Mouse (Mus musculus) hindbrain, embryonic 12.5 days (tissue): ENCODE measurements around the gene Slc13a5. TPM values are rescaled to one million over a fixed set of nuclear protein-coding genes. Genes with fewer than 3 reads are reported as not detected.

Experiments used
- ATAC-seq: fragments of 200-750 bp; cut with Nextera tagmentation; 2 replicates; pipeline ENCODE4 v1.8.0; 2017; ENCODE audit warnings: moderate TSS enrichment; ENCODE audit not compliant: low FRiP score
- H3K27ac ChIP-seq: fragments of 300-500 bp; sonication (generic); 2 replicates; pipeline ENCODE4 v1.5.1; 2016; ENCODE audit warnings: mild to moderate bottlenecking
- H3K27me3 ChIP-seq: fragments of 300-500 bp; sonication (generic); 2 replicates; pipeline ENCODE4 v1.6.1; 2016; ENCODE audit warnings: mild to moderate bottlenecking
- H3K36me3 ChIP-seq: fragments of 300-500 bp; sonication (generic); 2 replicates; pipeline ENCODE4 v1.6.1; 2016; ENCODE audit warnings: mild to moderate bottlenecking
- H3K4me1 ChIP-seq: fragments of 300-500 bp; sonication (generic); 2 replicates; pipeline ENCODE4 v1.6.1; 2016
- H3K4me2 ChIP-seq: fragments of 300-500 bp; sonication (generic); replicated peaks from 2 replicates; pipeline ENCODE4 v1.6.1; 2016; ENCODE audit warnings: mild to moderate bottlenecking
- H3K4me3 ChIP-seq: fragments of 300-500 bp; sonication (generic); 2 replicates; pipeline ENCODE4 v1.5.1; 2016; ENCODE audit warnings: mild to moderate bottlenecking
- H3K9ac ChIP-seq: fragments of 300-500 bp; sonication (generic); 2 replicates; pipeline ENCODE4 v1.6.1; 2016; ENCODE audit warnings: mild to moderate bottlenecking, moderate library complexity
- H3K9me3 ChIP-seq: fragments of 300-500 bp; sonication (generic); replicated peaks from 2 replicates; pipeline ENCODE4 v1.6.1; 2016; ENCODE audit warnings: mild to moderate bottlenecking
- WGBS: fragments of 180-500 bp; shearing (Covaris S2); methylation state at CpG from one replicate; pipeline ENCODE4 v1.1.7; 2016; 5-methylcytosine and 5-hydroxymethylcytosine counted together
- polyA plus RNA-seq: library from polyadenylated mRNA; unstranded; fragments of >200 nt; fragmentation: Nextera tagmentation; extraction: Ambion mirVana; gene quantifications from 2 replicates; pipeline ENCODE4 v1.2.1, GENCODE M21; 2016

The Slc13a5 gene
- polyA plus RNA-seq, 1 experiment from 2014 or later = 0.52 TPM

DNA sequence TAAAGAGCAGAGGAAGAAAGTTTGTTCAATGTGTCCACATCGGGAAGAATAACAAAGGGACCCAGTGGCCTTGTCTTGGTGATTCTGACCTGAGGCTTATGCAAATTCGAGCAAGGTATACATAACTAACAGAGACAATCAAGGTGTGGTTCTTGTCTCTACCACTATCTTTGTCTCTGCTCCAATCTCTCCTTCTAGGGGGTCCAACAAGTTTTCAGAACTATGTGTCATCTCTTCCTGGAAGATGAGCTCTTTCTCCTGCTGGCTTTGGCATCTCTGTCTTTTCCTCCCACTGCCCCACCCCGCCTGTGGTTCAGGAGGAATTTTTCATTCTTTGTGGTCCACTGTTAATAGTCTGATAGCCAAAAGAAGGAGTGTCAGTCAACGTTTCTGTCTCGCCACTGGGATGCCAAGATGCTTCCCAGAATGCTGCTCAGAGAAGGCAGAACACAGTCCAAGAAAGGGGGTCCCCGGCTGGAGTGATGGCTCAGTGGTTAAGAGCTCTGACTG, 19.0 kb upstream of the Slc13a5 start:
- Histone ChIP-seq H3K36me3 (no peaks in the 10 kb centered on the region), H3K9me3 (no peaks in the 10 kb centered on the region), H3K4me1 (no peaks in the 10 kb centered on the region), H3K27ac (no peak overlapping the region), H3K27me3 (no peaks in the 10 kb centered on the region), H3K4me3 (no peak overlapping the region), H3K9ac (no peak overlapping the region), H3K4me2 (no peak overlapping the region)
- no peak for ATAC-seq
- 80% methylated on average over 6 of the region's 6 CpGs for WGBS

DNA sequence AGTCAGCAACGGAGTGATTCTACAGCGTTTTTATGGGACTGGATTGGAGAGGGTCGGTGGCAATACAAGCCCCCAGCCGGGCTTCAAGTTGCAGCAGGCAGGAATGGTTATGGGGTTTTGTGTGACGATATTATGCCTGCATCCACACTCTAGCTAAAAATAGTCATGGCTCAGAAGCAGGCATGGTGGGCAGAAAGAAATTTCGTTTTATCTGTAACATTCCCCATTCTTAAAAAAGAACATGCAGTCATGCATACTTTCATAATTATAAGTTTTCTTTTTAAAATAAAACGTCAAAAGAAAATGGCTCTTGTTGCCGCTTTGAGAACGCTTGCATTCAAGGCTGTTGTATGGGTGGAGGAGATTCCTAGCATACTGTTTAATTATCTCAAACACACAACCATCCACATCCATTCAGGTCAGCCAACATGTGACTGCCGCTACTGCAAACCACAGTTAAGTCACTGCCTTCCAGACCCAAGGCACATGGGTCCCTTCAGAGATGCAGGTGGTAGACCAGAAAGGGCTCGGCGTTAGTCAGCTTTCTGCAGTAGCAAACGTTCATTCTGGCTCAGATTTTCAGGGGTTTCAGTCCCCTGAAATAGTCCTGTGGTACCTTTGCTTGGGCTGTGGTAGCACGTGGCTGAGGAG, 17.6 kb upstream of the Slc13a5 start:
- no peak overlapping the region for H3K4me3 ChIP-seq
- no peak overlapping the region for H3K4me2 ChIP-seq
- H3K36me3 ChIP-seq = no peaks in the 10 kb centered on the region
- H3K9me3 ChIP-seq = no peaks in the 10 kb centered on the region
- no peaks in the 10 kb centered on the region for H3K4me1 ChIP-seq
- ATAC-seq = no peak
- no peak overlapping the region for H3K27ac ChIP-seq
- H3K9ac ChIP-seq = no peak overlapping the region
- WGBS = 83% methylated on average over 14 of the region's 14 CpGs
- no peaks in the 10 kb centered on the region for H3K27me3 ChIP-seq

GRCm38 (mm10) chr11:72283486-72284224, 16.6 kb upstream of the Slc13a5 start:
- ATAC-seq = no peak
- Histone ChIP-seq H3K4me3 (no peak overlapping the region), H3K9ac (no peak overlapping the region), H3K27ac (no peak overlapping the region), H3K27me3 (no peaks in the 10 kb centered on the region), H3K36me3 (no peaks in the 10 kb centered on the region), H3K4me2 (no peak overlapping the region), H3K9me3 (no peaks in the 10 kb centered on the region), H3K4me1 (no peaks in the 10 kb centered on the region)
- WGBS = 90% methylated on average over 15 of the region's 16 CpGs

DNA sequence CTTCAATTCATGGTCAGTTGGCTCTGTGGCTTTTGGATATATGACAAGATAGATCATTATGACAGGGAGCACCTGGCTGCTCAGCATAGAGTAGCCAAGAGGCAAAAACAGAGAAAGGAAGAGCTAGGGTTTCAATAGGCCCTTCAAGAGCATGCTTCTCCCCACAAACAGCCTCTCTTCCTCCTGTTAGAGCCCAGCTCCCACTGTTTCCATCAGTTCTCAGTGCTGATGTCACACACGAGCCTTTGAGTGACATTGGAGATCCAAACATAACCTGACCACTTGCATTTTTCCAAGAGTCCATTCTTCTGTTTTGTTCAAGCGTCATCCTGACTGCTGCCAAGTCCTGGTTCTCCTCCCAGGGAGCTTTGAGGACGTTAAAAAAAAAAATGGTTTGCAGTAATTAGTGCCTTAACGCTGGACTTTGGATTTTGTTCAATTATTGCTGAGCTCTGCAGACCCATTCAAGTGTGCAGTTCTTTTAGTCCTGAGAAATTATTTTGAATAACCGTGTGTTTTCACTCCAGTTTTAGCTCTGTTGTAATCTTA, 14.9 kb upstream of the Slc13a5 start:
- Histone ChIP-seq H3K4me3 (no peak overlapping the region), H3K4me1 (no peaks in the 10 kb centered on the region), H3K27ac (no peak overlapping the region), H3K9ac (no peak overlapping the region), H3K36me3 (no peaks in the 10 kb centered on the region), H3K27me3 (no peaks in the 10 kb centered on the region), H3K9me3 (no peaks in the 10 kb centered on the region), H3K4me2 (no peak overlapping the region)
- 75% methylated on average over 5 of the region's 5 CpGs for WGBS
- ATAC-seq = no peak

DNA sequence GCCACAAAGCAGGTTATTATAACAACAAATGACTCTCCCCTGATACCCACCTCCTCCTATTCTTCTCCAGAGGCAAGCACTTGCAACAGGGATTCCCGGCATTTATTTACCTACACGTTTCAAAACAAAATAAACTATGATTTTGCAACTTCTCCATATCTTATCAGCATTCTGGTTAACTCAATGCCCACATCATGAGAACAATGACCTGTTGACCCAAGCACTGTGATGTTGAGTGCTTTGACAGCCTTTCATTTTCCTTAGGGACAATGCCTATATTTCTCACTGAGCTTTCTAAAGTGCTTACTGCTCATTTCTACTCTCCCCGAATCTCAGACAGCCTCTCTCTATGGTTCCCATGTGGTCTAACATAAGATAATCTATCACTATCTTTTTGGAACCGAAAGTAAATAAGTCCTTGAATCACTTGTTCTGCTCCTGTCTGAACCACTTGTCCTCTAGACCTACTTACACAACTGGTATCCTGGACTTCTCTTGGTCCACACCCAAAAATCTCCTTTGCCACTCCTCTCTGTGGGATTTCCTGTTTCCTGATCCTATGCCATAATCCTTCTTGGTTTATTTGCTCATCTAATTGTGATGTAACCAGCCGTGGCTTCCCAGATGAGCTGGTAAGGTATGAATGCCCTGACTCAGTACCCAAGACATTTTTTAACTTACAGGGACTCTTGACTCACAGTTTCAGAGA, 14.3 kb upstream of the Slc13a5 start:
- Histone ChIP-seq H3K27ac (no peak overlapping the region), H3K9ac (no peak overlapping the region), H3K36me3 (no peaks in the 10 kb centered on the region), H3K4me2 (no peak overlapping the region), H3K4me1 (no peaks in the 10 kb centered on the region), H3K4me3 (no peak overlapping the region), H3K27me3 (no peaks in the 10 kb centered on the region), H3K9me3 (no peaks in the 10 kb centered on the region)
- no peak for ATAC-seq
- WGBS = 88% methylated on average over 5 of the region's 5 CpGs

DNA sequence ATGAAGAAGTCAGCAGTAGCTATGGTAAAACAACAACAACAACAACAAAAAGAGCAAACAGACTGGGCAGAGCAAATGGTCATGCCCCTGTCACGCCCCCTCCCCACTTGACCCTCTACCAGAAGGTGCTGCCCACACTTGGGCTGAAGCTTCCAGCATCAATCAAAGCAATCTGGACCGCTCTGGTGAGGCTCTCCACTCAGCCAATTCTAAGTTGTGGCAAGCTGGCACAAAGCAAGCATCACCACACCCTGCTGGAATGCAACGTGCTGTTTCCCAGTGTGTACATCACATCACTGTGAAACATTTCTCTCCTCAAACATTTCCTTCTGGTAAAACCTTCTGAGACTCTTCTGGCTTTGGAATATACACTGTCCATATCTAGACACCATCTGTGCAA, 6.3 kb upstream of the Slc13a5 start:
- no peak overlapping the region for H3K27ac ChIP-seq
- H3K36me3 ChIP-seq = no peaks in the 10 kb centered on the region
- H3K4me1 ChIP-seq = no peaks in the 10 kb centered on the region
- H3K9ac ChIP-seq = no peak overlapping the region
- WGBS = 85% methylated on average over 3 of the region's 3 CpGs
- H3K4me3 ChIP-seq = no peak overlapping the region
- no peak for ATAC-seq
- no peak overlapping the region for H3K4me2 ChIP-seq
- H3K9me3 ChIP-seq = no peaks in the 10 kb centered on the region
- H3K27me3 ChIP-seq = no peaks in the 10 kb centered on the region

DNA sequence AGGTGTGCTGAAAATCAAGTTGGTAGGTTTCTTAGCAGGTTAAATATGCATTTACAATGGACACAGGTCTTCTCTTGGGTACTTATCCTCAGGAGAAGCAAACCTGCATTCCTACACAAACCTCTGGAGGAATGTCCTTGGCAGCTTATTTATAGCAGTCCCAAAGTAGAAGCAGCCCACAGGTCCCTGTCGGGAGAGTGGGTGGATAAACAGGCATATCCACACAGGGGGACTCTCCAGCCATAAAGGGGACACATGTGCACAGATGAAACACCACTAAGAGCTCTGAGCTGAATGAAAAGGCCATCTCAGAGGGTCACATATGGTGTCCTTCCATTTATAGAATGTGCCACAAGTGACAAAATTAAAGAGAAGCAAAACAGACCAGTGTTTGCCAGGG, 4.7 kb upstream of the Slc13a5 start:
- peaks cover 6% of the 10 kb centered on the region for H3K4me1 ChIP-seq
- H3K36me3 ChIP-seq = no peaks in the 10 kb centered on the region
- no peak overlapping the region for H3K4me3 ChIP-seq
- no peak overlapping the region for H3K4me2 ChIP-seq
- no peak for ATAC-seq
- 60% methylated on average over 1 of the region's 1 CpGs for WGBS
- peaks cover 13% of the 10 kb centered on the region for H3K27me3 ChIP-seq
- no peaks in the 10 kb centered on the region for H3K9me3 ChIP-seq
- no peak overlapping the region for H3K9ac ChIP-seq
- no peak overlapping the region for H3K27ac ChIP-seq

DNA sequence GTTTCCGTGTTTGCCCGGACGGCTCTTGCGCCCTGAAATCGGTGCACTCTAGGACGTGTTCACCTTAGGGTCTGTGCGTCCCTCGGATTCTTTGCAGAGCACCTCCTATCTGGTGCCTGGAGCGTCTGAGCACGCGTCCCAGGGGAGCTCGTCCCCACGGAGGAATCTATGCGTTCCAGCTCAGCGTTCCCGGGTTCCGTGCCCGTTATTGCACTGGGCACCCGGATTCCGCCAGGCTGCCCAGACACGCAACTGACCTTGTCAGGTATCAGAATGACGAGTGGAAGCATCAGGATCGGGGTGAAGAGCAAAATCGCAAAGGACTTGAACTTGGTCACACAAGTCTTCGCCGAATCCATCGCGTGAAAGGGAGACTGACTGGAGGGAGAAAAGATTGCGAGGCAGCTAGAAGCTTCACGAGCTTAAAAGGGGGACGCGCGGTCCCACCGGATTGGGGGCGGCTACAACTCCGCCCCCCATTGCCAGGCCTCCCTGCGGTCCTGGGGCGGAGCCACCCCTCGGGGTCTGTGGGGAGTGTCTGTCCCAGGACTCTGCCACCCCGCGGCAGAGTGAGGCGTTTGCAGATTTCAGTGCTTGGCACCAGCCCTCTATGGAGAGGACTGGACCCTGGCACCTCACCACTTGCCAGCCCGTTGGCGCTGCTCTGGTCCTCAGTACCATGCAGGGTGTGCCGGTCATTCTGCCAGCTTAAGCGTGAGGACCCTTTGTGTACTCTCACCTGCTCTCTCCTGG, 639 bp downstream of the Slc13a5 start:
- Histone ChIP-seq H3K27me3 (peaks cover 43% of the 10 kb centered on the region), H3K9ac (peak overlapping the region; percentile 53), H3K9me3 (no peaks in the 10 kb centered on the region), H3K4me1 (peaks cover 22% of the 10 kb centered on the region), H3K36me3 (no peaks in the 10 kb centered on the region), H3K27ac (no peak overlapping the region), H3K4me2 (peak overlapping the region; percentile 77), H3K4me3 (peak overlapping the region; percentile 41)
- WGBS = 2% methylated on average over 46 of the region's 46 CpGs
- ATAC-seq = peak; percentile 78

- no peak for ATAC-seq
- WGBS = 8% methylated on average over 11 of the region's 11 CpGs
- Histone ChIP-seq H3K27me3 (peaks cover 43% of the 10 kb centered on the region), H3K4me2 (no peak overlapping the region; the same call in 1 of the 2 replicates), H3K9me3 (no peaks in the 10 kb centered on the region), H3K9ac (no peak overlapping the region), H3K4me1 (peaks cover 22% of the 10 kb centered on the region), H3K4me3 (no peak overlapping the region), H3K36me3 (no peaks in the 10 kb centered on the region), H3K27ac (no peak overlapping the region)
Measured at GRCm38 (mm10) chr11:72265483-72265882, 1.5 kb downstream of the Slc13a5 start.

GRCm38 (mm10) chr11:72256441-72256840, 10.6 kb downstream of the Slc13a5 start:
- H3K4me3 ChIP-seq = no peak overlapping the region
- H3K9me3 ChIP-seq = no peaks in the 10 kb centered on the region
- ATAC-seq = no peak
- H3K27me3 ChIP-seq = no peaks in the 10 kb centered on the region
- no peaks in the 10 kb centered on the region for H3K4me1 ChIP-seq
- H3K4me2 ChIP-seq = no peak overlapping the region
- no peaks in the 10 kb centered on the region for H3K36me3 ChIP-seq
- 74% methylated on average over 2 of the region's 2 CpGs for WGBS
- H3K9ac ChIP-seq = no peak overlapping the region
- H3K27ac ChIP-seq = no peak overlapping the region

GRCm38 (mm10) chr11:72255629-72256028, 11.4 kb downstream of the Slc13a5 start:
- H3K9ac ChIP-seq = no peak overlapping the region

More at GRCm38 (mm10) chr11:72255629-72256028, 11.4 kb downstream of the Slc13a5 start:
- ATAC-seq = no peak
- H3K36me3 ChIP-seq = no peaks in the 10 kb centered on the region
- no peak overlapping the region for H3K27ac ChIP-seq
- no peak overlapping the region for H3K4me2 ChIP-seq
- no peak overlapping the region for H3K4me3 ChIP-seq
- H3K9me3 ChIP-seq = no peaks in the 10 kb centered on the region
- H3K27me3 ChIP-seq = no peaks in the 10 kb centered on the region
- H3K4me1 ChIP-seq = no peaks in the 10 kb centered on the region
- WGBS = 92% methylated on average over 4 of the region's 4 CpGs
